Mouse (Mus musculus) embryonic facial prominence, embryonic 13.5 days (tissue): ENCODE results near the gene Ankrd24. TPM values are rescaled to one million over a fixed set of nuclear protein-coding genes. Genes with fewer than 3 reads are reported as not detected.
"Not testable (repeated sequence)": the region's sequence is repeated elsewhere in the genome, so short reads cannot be mapped to it uniquely, and the experiment has no call there.

Experiments
- ATAC-seq: fragments of 200-750 bp; cut with Nextera tagmentation; 2 replicates; pipeline ENCODE4 v1.8.0; 2017; ENCODE audit warnings: low read depth; ENCODE audit not compliant: insufficient number of reproducible peaks, insufficient read depth, low FRiP score, low TSS enrichment
- H3K27ac ChIP-seq: fragments of 300-500 bp; sonication (generic); 2 replicates; pipeline ENCODE4 v1.5.1; 2015; ENCODE audit warnings: moderate library complexity, mild to moderate bottlenecking, inconsistent platforms
- H3K27me3 ChIP-seq: fragments of 300-500 bp; sonication (generic); 2 replicates; pipeline ENCODE4 v1.6.1; 2015; ENCODE audit warnings: mild to moderate bottlenecking, inconsistent platforms
- H3K36me3 ChIP-seq: fragments of 300-500 bp; sonication (generic); 2 replicates; pipeline ENCODE4 v1.6.1; 2015; ENCODE audit warnings: mild to moderate bottlenecking, inconsistent platforms
- H3K4me1 ChIP-seq: fragments of 300-500 bp; sonication (generic); 2 replicates; pipeline ENCODE4 v1.6.1; 2015; ENCODE audit warnings: inconsistent platforms
- H3K4me2 ChIP-seq: fragments of 300-500 bp; sonication (generic); 2 replicates; pipeline ENCODE4 v1.6.1; 2015; ENCODE audit warnings: moderate library complexity, mild to moderate bottlenecking, inconsistent platforms
- H3K4me3 ChIP-seq: fragments of 300-500 bp; sonication (generic); 2 replicates; pipeline ENCODE4 v1.5.1; 2015; ENCODE audit warnings: mild to moderate bottlenecking, inconsistent platforms
- H3K9ac ChIP-seq: fragments of 300-500 bp; sonication (generic); 2 replicates; pipeline ENCODE4 v1.6.1; 2015; ENCODE audit warnings: mild to moderate bottlenecking, inconsistent platforms
- H3K9me3 ChIP-seq: fragments of 300-500 bp; sonication (generic); 2 replicates; pipeline ENCODE4 v1.6.1; 2016; ENCODE audit warnings: inconsistent platforms
- WGBS: fragments of 180-500 bp; shearing (Covaris S2); methylation state at CpG from one replicate; pipeline ENCODE4 v1.1.7; 2015; ENCODE audit warnings: mixed read lengths; 5-methylcytosine and 5-hydroxymethylcytosine counted together
- polyA plus RNA-seq: library from polyadenylated mRNA; unstranded; fragments of >200 nt; fragmentation: Nextera tagmentation; extraction: Ambion mirVana; gene quantifications from 2 replicates; pipeline ENCODE4 v1.2.1, GENCODE M21; 2015

Gene Ankrd24
- polyA plus RNA-seq, 1 experiment from 2014 or later: 13.6 TPM

DNA sequence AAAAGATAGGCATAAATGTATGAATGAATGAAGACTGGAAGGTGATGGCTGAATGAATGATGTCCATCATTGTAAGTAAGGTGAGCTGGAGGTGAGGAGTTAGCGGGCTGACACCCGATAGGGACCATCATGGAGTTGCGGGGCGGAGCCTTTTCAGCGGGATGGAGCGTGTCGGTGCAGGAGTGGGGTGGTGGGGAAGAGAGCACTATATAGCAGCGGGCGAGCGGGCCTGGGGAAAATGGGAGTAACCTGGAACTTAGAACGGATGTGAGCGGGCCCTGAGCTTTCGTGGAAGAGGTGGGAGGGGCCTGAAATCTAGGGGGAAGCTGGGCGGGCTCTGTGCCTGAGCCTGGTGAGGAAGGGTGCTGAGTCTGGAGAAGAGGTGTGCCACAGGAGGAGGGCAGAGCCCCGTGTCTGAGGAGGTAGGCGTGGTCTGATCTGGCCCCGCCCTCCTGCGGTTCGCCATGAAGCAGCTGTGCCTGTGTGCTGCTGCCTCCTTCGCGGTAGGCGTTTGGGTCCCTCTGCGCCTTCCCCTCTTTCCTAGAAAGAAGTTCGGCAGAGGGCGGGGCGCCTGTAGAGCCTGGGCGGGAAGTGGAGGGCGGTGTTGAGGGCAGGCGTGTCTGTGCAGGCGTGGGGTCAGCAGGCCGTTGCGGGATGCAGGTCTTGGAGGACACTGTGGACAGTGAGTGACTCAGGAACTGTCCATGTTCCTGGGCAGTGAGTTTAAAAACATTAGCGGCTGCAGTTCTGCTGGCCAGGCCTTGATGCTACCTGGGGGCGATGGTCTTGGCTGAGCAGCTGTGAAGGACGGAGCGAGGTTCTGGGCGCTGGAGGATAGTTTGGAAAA, 5.1 kb downstream of the Ankrd24 start:
- Histone ChIP-seq H3K27ac (peak overlapping the region; percentile 75), H3K4me2 (peak overlapping the region; percentile 78), H3K9me3 (no peaks in the 10 kb centered on the region), H3K36me3 (no peaks in the 10 kb centered on the region), H3K27me3 (no peaks in the 10 kb centered on the region), H3K9ac (peak overlapping the region; percentile 75), H3K4me3 (peak overlapping the region; percentile 51), H3K4me1 (peaks cover 12% of the 10 kb centered on the region)
- 3% methylated on average over 37 of the region's 37 CpGs for WGBS
- ATAC-seq: peak; percentile 88

DNA sequence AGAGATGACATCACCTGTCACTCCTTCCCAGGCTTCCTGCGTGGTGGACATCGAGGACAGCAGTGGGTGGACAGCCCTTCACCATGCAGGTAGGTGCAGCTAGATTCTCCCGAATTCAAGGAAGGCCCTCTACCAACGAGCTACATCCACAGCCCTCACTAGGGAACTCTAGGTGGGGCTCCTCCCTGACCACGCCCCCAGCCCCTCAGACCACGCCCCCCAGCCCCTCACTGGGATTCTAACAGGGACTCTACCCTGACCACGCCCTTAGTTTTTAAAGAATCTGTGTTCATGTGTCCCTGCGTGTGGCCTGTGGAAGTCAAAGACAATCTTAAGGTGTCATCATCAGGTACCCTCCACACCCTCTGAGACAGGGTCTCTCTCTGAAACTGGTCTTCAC, 8.0 kb downstream of the Ankrd24 start:
- no peaks in the 10 kb centered on the region for H3K27me3 ChIP-seq
- WGBS: 22% methylated on average over 8 of the region's 8 CpGs
- no peak for ATAC-seq
- peaks cover 13% of the 10 kb centered on the region for H3K4me1 ChIP-seq
- H3K36me3 ChIP-seq: no peaks in the 10 kb centered on the region
- no peak overlapping the region for H3K9ac ChIP-seq
- H3K27ac ChIP-seq: no peak overlapping the region
- no peak overlapping the region for H3K4me2 ChIP-seq
- H3K4me3 ChIP-seq: no peak overlapping the region
- no peaks in the 10 kb centered on the region for H3K9me3 ChIP-seq

DNA sequence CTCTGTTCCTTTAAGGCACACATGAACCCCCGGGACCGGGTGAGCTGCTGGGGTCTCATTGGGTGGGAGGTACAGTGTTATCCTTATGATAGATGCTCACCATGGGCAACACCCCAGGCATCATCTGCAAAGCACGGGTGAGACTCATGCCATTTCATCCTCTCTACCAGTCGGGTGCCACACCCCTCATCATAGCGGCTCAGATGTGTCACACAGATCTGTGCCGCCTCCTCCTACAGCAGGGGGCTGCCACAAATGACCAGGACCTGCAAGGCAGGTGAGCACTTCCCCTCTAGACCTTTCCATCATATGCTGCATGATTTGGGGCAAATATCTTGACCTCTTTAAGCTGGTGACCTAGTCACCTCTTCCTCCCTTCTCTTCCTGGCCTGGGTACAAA, 9.8 kb downstream of the Ankrd24 start:
- H3K9ac ChIP-seq: peak overlapping the region; percentile 46; the same call in 1 of the 2 replicates
- H3K27me3 ChIP-seq: no peaks in the 10 kb centered on the region
- no peaks in the 10 kb centered on the region for H3K9me3 ChIP-seq
- peaks cover 30% of the 10 kb centered on the region for H3K4me1 ChIP-seq
- 75% methylated on average over 6 of the region's 6 CpGs for WGBS
- no peak overlapping the region for H3K27ac ChIP-seq
- H3K36me3 ChIP-seq: no peaks in the 10 kb centered on the region
- ATAC-seq: no peak
- H3K4me2 ChIP-seq: no peak overlapping the region
- no peak overlapping the region for H3K4me3 ChIP-seq

DNA sequence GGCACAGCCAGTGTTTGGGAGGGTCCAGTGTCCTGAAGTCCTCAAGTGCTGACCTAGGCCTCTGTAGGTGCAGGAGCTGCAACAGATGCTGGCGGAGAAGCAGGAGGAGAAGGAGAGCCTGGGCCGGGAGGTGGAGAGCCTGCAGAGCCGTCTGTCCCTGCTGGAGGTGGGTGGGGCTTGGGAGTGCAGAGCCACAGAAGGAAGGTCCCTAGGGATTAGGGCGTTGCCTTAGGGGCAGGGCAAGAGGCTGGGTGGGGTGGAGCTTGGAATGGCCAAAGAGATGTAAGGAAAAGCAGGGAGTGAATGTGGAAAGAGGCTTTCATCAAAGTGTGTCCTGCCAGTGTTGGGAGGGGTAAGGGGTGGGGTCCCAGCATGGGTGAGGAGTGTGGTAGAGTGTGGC, 12.5 kb downstream of the Ankrd24 start:
- not testable (repeated sequence) for H3K9ac ChIP-seq, ATAC-seq

DNA sequence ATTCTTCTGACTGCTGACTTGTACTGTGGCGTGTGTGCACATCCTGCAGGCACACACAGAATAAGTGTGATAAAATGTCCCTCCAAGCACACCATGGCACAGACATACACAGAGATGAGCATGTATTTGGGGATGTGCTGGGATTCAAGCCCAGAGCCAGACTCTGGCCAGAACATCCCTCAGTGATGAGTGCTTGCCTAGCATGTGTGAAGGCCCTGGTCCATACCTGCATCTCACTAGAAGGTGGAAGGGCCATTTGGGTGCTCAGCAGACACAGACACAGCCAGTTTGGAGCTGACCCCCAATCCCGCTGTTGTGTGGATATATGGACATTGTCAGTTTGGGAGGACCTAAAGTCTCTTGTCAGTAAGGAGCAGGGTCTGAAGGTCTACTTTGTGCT, 13.2 kb downstream of the Ankrd24 start:
- WGBS: 88% methylated on average over 2 of the region's 2 CpGs
- Histone ChIP-seq H3K36me3 (no peaks in the 10 kb centered on the region), H3K27me3 (no peaks in the 10 kb centered on the region), H3K4me1 (peaks cover 24% of the 10 kb centered on the region), H3K9ac (no peak overlapping the region), H3K9me3 (no peaks in the 10 kb centered on the region), H3K4me2 (no peak overlapping the region), H3K27ac (no peak overlapping the region), H3K4me3 (no peak overlapping the region)
- no peak for ATAC-seq

More for the DNA sequence above, 12.5 kb downstream of the Ankrd24 start:
- H3K4me1 ChIP-seq: peaks cover 24% of the 10 kb centered on the region
- H3K27me3 ChIP-seq, H3K4me3 ChIP-seq, H3K4me2 ChIP-seq, H3K36me3 ChIP-seq, H3K9me3 ChIP-seq, H3K27ac ChIP-seq: not testable (repeated sequence)
- 49% methylated on average over 4 of the region's 4 CpGs for WGBS

DNA sequence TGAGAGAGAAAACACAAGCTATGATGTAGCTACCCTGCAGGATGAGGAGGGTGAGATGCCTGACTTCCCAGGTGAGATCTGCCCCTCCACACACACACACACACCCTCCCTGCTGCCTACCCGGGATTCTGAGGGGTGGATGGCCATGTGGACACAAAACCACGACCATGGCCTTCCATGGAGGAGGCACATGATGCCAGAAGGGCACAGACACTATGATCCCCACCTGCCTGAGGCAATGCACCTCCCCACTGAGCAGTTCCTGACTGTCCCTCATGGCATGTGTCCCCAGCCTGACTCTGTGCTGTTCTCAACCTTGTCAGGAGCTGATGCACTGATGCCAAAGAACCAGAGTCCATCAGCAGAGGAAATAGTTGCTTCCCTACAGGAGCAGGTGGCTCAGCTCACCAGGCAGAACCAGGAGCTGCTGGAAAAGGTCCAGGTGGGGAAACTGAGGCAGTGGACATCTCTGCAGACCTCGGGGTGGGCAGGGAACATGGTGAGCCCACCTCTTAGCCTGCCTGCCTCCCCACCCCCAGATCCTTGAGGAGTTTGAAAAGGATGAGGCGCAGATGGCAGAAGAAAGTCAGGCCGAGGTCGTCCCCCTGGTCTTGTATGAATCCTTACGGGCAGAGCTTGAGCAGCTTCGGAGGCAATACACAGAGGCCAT, 13.8 kb downstream of the Ankrd24 start:
- no peaks in the 10 kb centered on the region for H3K27me3 ChIP-seq
- WGBS: 83% methylated on average over 8 of the region's 8 CpGs
- peak overlapping the region; percentile 83; the same call in 1 of the 2 replicates for H3K4me3 ChIP-seq
- peaks cover 24% of the 10 kb centered on the region for H3K4me1 ChIP-seq
- no peaks in the 10 kb centered on the region for H3K9me3 ChIP-seq
- H3K36me3 ChIP-seq: 0 out of 2 replicates have a peak, but pooled peaks cover under 1% of the 10 kb centered on the region
- no peak for ATAC-seq
- peak overlapping the region; percentile 89 for H3K4me2 ChIP-seq
- H3K27ac ChIP-seq: 0 out of 2 replicates have a peak overlapping the region, but pooled peaks have one; percentile 97
- peak overlapping the region; percentile 97 for H3K9ac ChIP-seq

DNA sequence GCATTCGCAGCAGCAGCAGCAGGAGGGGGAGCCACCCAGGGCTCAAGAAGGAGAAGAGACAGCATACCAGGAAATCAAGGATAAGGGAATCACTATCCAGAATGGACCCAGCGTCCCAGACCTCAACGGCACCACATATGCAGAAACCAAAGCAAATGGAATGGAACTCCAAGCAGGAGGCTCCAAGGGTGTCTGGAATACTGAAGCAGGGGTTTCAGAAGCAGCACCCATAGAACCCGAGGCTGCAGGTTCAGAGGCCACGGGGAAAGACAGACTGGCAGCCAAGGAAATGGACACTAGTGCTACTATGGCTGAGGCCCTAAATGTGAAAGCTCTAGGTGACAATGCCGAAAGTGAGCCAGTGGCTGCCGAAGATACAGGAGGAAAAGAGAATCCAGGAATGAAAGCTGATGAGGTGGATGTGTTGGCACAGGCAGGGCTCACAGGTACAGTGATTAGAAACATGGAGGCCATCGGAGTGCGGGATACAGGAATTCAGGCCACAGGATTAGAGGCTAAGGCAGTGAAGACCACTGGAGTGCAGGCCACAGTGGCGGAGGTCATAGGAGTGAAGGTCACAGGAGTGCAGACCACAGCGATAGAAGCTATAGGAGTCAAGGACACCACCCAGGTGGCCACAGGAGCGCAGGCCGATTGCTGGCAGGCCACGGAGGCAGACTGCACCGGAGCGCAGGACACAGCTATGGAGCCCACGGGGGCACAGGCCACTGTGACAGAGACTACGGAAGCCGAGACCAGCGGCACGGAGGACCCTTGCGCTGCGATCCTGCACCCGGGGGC, 14.5 kb downstream of the Ankrd24 start:
- Histone ChIP-seq H3K9me3 (no peaks in the 10 kb centered on the region), H3K27ac (peak overlapping the region; percentile 97), H3K4me3 (peak overlapping the region; percentile 83), H3K4me2 (peak overlapping the region; percentile 89), H3K36me3 (0 out of 2 replicates have a peak, but pooled peaks cover 3% of the 10 kb centered on the region), H3K27me3 (no peaks in the 10 kb centered on the region), H3K4me1 (peaks cover 24% of the 10 kb centered on the region), H3K9ac (peak overlapping the region; percentile 97)
- ATAC-seq: peak; percentile 38
- WGBS: 19% methylated on average over 24 of the region's 24 CpGs

DNA sequence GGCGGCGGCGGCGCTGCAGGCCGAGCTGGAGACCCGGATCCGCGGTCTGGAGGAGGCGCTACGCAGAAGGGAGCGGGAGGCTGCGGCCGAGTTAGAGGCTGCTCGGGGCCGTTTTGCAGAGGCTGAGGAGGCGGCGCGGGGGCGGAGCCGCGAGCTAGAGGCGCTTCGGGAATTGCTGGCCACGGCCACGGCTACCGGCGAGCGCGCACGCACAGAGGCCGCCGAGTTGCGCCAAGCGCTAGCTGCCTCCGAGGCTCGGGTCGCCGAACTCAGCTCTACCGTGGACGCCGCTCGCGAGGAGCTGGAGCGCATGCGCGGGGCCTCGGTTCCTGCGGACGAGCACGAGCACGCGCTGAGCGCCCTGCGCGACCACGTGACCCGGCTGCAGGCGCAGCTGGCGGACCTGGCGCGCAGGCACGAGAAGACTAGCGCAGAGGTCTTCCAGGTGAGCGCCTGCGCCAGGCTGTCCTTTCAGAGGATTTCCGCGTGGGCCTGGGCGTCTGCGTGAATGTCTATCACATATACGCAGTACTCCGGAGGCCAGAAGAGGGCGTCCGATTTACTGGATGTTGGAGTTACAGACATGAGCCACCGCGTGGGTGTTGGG, 15.2 kb downstream of the Ankrd24 start:
- no peaks in the 10 kb centered on the region for H3K9me3 ChIP-seq
- peak; percentile 84 for ATAC-seq
- H3K36me3 ChIP-seq: 0 out of 2 replicates have a peak, but pooled peaks cover 3% of the 10 kb centered on the region
- H3K9ac ChIP-seq: peak overlapping the region; percentile 97
- peak overlapping the region; percentile 89 for H3K4me2 ChIP-seq
- no peaks in the 10 kb centered on the region for H3K27me3 ChIP-seq
- under 1% methylated on average over 69 of the region's 75 CpGs for WGBS
- H3K4me3 ChIP-seq: peak overlapping the region; percentile 83
- H3K4me1 ChIP-seq: peaks cover 24% of the 10 kb centered on the region
- H3K27ac ChIP-seq: peak overlapping the region; percentile 97

DNA sequence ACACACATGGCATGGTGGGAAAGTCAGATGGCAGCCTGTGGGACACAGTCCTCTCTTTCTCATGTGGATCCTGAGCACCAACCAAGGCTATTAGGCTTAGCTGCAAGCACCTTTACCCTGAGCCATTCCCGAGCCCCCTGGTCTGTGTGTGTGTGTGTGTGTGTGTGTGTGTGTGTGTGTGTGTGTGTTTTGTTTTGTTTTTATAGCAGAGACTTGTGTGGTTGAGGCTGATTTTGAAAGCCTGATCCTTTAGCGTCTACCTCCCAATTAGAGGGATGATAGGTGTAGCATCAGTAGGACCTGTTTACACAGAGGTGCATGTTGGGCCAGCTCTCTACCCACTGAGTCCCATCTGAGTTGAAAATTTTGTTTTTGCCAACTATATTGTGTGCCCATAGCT, 15.8 kb downstream of the Ankrd24 start:
- no peak for ATAC-seq
- Histone ChIP-seq H3K27me3 (no peaks in the 10 kb centered on the region), H3K9ac (peak overlapping the region; percentile 97), H3K4me3 (peak overlapping the region; percentile 83), H3K4me2 (peak overlapping the region; percentile 89), H3K36me3 (0 out of 2 replicates have a peak, but pooled peaks cover 3% of the 10 kb centered on the region), H3K27ac (peak overlapping the region; percentile 97), H3K9me3 (no peaks in the 10 kb centered on the region), H3K4me1 (peaks cover 24% of the 10 kb centered on the region)
- 43% methylated on average over 2 of the region's 2 CpGs for WGBS

DNA sequence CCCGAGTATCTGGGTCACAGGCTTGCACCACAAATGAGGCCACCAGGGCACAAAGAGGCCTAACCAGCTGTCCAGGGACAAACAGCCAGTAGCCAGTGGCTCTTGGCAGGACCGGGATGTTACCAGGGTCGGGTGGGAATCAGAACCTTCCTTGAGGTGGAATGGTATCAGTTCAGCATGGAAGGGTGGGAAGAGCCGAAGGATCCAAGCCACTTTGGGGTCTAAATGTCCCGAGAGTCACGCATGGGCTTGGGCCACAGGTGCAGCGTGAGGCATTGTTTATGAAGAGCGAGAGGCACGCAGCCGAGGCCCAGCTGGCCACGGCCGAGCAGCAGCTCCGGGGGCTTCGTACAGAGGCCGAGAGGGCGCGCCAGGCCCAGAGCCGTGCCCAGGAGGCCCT, 16.4 kb downstream of the Ankrd24 start:
- 0 out of 2 replicates have a peak overlapping the region, but pooled peaks have one; percentile 97 for H3K9ac ChIP-seq
- no peaks in the 10 kb centered on the region for H3K9me3 ChIP-seq
- no peak overlapping the region for H3K4me3 ChIP-seq
- peak overlapping the region; percentile 89; the same call in 1 of the 2 replicates for H3K4me2 ChIP-seq
- H3K27ac ChIP-seq: no peak overlapping the region
- WGBS: 93% methylated on average over 18 of the region's 18 CpGs
- no peak for ATAC-seq
- no peaks in the 10 kb centered on the region for H3K27me3 ChIP-seq
- 0 out of 2 replicates have a peak, but pooled peaks cover 3% of the 10 kb centered on the region for H3K36me3 ChIP-seq
- peaks cover 24% of the 10 kb centered on the region for H3K4me1 ChIP-seq

DNA sequence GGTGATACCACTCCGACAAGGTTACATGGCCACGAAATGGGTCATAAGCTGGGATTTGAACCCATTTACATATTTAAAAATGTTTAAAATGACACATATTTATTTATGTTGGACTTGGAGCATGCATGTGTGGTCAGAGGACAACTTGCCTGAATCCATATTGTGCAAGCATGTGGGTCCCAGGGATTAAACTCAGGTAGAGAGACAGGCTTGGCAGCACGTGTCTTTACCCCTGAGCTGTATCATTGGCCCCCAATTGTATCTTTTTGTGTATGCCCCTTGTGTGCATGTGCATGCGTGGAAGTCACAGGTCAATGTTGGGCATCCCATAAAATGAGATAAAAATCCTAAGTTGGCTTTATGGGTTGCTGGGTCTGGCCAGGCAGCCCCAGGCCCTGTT, 17.1 kb downstream of the Ankrd24 start:
- no peak overlapping the region for H3K27ac ChIP-seq
- ATAC-seq: no peak
- H3K9ac ChIP-seq: no peak overlapping the region
- H3K4me2 ChIP-seq: no peak overlapping the region
- 93% methylated on average over 4 of the region's 4 CpGs for WGBS
- H3K9me3 ChIP-seq: no peaks in the 10 kb centered on the region
- 0 out of 2 replicates have a peak, but pooled peaks cover 3% of the 10 kb centered on the region for H3K36me3 ChIP-seq
- no peak overlapping the region for H3K4me3 ChIP-seq
- peaks cover 29% of the 10 kb centered on the region for H3K4me1 ChIP-seq
- H3K27me3 ChIP-seq: no peaks in the 10 kb centered on the region
